ENCODE assay signal across 8 mouse cellular contexts in the genomic region with DNA sequence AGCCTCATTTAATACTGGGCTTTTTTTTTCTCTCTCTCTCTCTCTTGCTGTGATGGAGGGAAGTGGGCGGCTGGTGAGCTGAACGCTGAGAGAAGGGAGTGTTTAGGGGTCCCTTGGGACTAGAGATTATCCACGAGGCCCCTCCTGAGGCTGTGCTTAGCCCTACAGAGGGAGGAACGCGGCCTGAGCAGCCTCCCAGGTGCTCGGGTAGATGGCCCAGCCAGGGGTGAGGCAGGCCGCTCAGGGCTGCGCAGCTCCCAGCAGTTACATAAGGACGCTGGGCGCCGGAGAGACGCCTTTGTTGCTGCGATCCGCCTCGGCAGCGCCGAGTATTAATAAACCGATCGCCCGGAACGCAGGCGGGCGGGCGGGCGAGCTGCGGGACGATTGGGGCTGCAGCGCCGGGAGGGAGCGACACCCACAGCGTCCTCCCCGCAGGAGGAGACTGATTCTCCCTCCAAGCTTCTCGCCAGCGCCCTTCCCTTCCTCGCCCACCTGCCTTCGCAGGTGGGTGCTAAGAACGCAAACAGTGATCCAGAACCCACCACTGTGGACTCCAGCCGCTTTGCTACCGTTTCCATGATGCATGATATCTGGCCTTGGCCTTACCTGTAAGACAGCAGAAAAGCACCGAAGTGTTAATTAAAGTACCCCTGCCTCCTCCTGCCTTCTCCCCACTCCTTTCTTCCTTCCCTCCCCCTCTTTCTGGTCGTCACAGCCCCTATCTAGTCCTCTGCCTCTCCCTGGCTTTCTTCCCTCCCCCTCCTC. TPM values are rescaled to one million over a fixed set of nuclear protein-coding genes. Genes with fewer than 3 reads are reported as not detected.
A peak's percentile ranks its signal among the peaks of the same experiment; 100 is the strongest.
DNase-seq lines count a peak whose midpoint lies in the region; ATAC-seq lines count a peak whose summit lies in the region.

No protein-coding gene starts in this region.

- H3K36me3 ChIP-seq in kidney, embryonic 14.5 days (ENCODE audit: control insufficient read depth, insufficient read depth, low read length) = no peaks in the 10 kb centered on the region
- no peaks in the 10 kb centered on the region for H3K36me3 ChIP-seq in forebrain, embryonic 11.5 days (ENCODE audit: control insufficient read depth, insufficient read depth, low read length)
- H3K36me3 ChIP-seq in liver, embryonic 15.5 days (replicated peaks) = no peaks in the 10 kb centered on the region

- peak overlapping the region; percentile 37 for H3K9ac ChIP-seq in kidney, embryonic 14.5 days (ENCODE audit: low read depth, low read length)
- peak overlapping the region; percentile 50 for H3K9ac ChIP-seq in forebrain, embryonic 11.5 days (ENCODE audit: low read length)
- H3K9ac ChIP-seq in liver, embryonic 15.5 days = no peak overlapping the region

- DNase-seq in kidney, adult 9 months = no peak
- peak; percentile 49 for DNase-seq in Muller cell, postnatal 12 days (ENCODE audit: inconsistent ontology term)
- no peak for DNase-seq in forebrain, embryonic 11.5 days (ENCODE audit: low spot score)
- DNase-seq in right cerebral cortex, postnatal 10 days (ENCODE audit: low spot score in 2 of 2) = peak; percentile 66 to 70
- no peak for DNase-seq in urinary bladder, adult 2 months (ENCODE audit: low spot score)

- H3K27me3 ChIP-seq in kidney, embryonic 14.5 days (ENCODE audit: control insufficient read depth, insufficient read depth, low read length) = peaks cover 28% of the 10 kb centered on the region
- H3K27me3 ChIP-seq in forebrain, embryonic 11.5 days (ENCODE audit: control insufficient read depth, insufficient read depth, low read length) = peaks cover 14% of the 10 kb centered on the region
- peaks cover 93% of the 10 kb centered on the region for H3K27me3 ChIP-seq in liver, embryonic 15.5 days

- no peak overlapping the region for H3K27ac ChIP-seq in kidney, embryonic 14.5 days (ENCODE audit: low read depth, low read length)
- H3K27ac ChIP-seq in forebrain, embryonic 11.5 days (ENCODE audit: low read depth, low read length) = no peak overlapping the region; the same call in 1 of the 2 replicates
- no peak overlapping the region for H3K27ac ChIP-seq in liver, embryonic 15.5 days (replicated peaks)

- no peak for ATAC-seq in kidney, embryonic 14.5 days (ENCODE audit: low FRiP score, low TSS enrichment)
- no peak for ATAC-seq in forebrain, embryonic 11.5 days (replicated peaks; ENCODE audit: low FRiP score)
- ATAC-seq in inflammation-experienced regulatory T-cells, adult 6 months = peak; percentile 21
- no peak for ATAC-seq in liver, embryonic 15.5 days (ENCODE audit: insufficient read depth)

- H3K4me1 ChIP-seq in kidney, embryonic 14.5 days (ENCODE audit: control insufficient read depth, insufficient read depth, low read length) = peaks cover 27% of the 10 kb centered on the region
- H3K4me1 ChIP-seq in forebrain, embryonic 11.5 days (replicated peaks; ENCODE audit: control insufficient read depth, insufficient read depth, low read length) = peaks cover 35% of the 10 kb centered on the region; the same call in 1 of the 2 replicates
- no peaks in the 10 kb centered on the region for H3K4me1 ChIP-seq in liver, embryonic 15.5 days (replicated peaks)

- peak overlapping the region; percentile 23 for H3K4me3 ChIP-seq in kidney, embryonic 14.5 days (ENCODE audit: low read length)
- peak overlapping the region; percentile 24 for H3K4me3 ChIP-seq in forebrain, embryonic 11.5 days (ENCODE audit: low read depth, low read length)
- no peak overlapping the region for H3K4me3 ChIP-seq in liver, embryonic 15.5 days (replicated peaks)

- WGBS in kidney, embryonic 14.5 days = 1% methylated on average over 39 of the region's 41 CpGs
- WGBS in forebrain, embryonic 11.5 days = 2% methylated on average over 41 of the region's 41 CpGs
- WGBS in liver, embryonic 15.5 days (ENCODE audit: insufficient replicate concordance) = 2% methylated on average over 41 of the region's 41 CpGs

- no peaks in the 10 kb centered on the region for H3K9me3 ChIP-seq in kidney, embryonic 14.5 days (ENCODE audit: control insufficient read depth, low read length)
- no peaks in the 10 kb centered on the region for H3K9me3 ChIP-seq in forebrain, embryonic 11.5 days (ENCODE audit: control insufficient read depth, low read length)
- no peaks in the 10 kb centered on the region for H3K9me3 ChIP-seq in liver, embryonic 15.5 days (replicated peaks)

- H3K4me2 ChIP-seq in kidney, embryonic 14.5 days (replicated peaks; ENCODE audit: low read depth, low read length) = peak overlapping the region; percentile 41
- H3K4me2 ChIP-seq in forebrain, embryonic 11.5 days (ENCODE audit: low read depth, low read length, severe bottlenecking) = peak overlapping the region; percentile 59
- H3K4me2 ChIP-seq in liver, embryonic 15.5 days = peak overlapping the region; percentile 19; the same call in 1 of the 2 replicates

RNA-seq across cellular contexts. Expression of a gene that starts 7.1 kb away (rescaled TPM):
- 26.4 and 46.6 TPM in 2 replicates for polyA plus RNA-seq in kidney, embryonic 14.5 days (2014; fragmentation: Nextera tagmentation; extraction: Ambion mirVana)
- polyA plus RNA-seq in forebrain, embryonic 11.5 days (2014; fragmentation: Nextera tagmentation; extraction: Ambion mirVana) = 155 and 170 TPM in 2 replicates
- 10 to 100 TPM; 45.1 to 68.3 (median 47.4) TPM for polyA plus RNA-seq in inflammation-experienced regulatory T-cells, adult 6 months (2017; shearing (Covaris generic))
- polyA plus RNA-seq in liver, embryonic 15.5 days (2015; fragmentation: Nextera tagmentation; extraction: Ambion mirVana) = 3.4 and 3.7 TPM in 2 replicates
- polyA plus RNA-seq in urinary bladder, adult 2 months (2012; rRNA removed) = 54.5 and 67.6 TPM in 2 replicates

Comparison
In these comparisons a context has a peak if more than half of its experiments do, and no peak if none do; other contexts are left out.
1. DNase-seq: peak in Muller cell, postnatal 12 days (single experiment) and right cerebral cortex, postnatal 10 days (2 of 2); none in kidney, adult 9 months (single experiment), forebrain, embryonic 11.5 days (single experiment) and urinary bladder, adult 2 months (single experiment).
2. Peak in every context shown above with its lines, with median percentiles within 50 percentile points of each other: H3K4me2 ChIP-seq.